Mouse (Mus musculus): Measurements from ENCODE around the gene Ranbp3. TPM values are rescaled to one million over a fixed set of nuclear protein-coding genes. Genes with fewer than 3 reads are reported as not detected.

Ranbp3 gene
- polyA plus RNA-seq, 1 experiment from 2014 or later = 105 TPM

GRCm38 (mm10) chr17:56761077-56761476, 88.0 kb downstream of the Ranbp3 start:
- H3K9me3 ChIP-seq = no peaks in the 10 kb centered on the region
- no peak for ATAC-seq (ENCODE audit: low FRiP score, low read depth)
- WGBS = 63% methylated on average over 3 of the region's 3 CpGs
- peaks cover 55% of the 10 kb centered on the region for H3K4me1 ChIP-seq
- H3K4me2 ChIP-seq (replicated peaks) = peak overlapping the region; percentile 75
- H3K9ac ChIP-seq = no peak overlapping the region
- no peaks in the 10 kb centered on the region for H3K36me3 ChIP-seq
- peaks cover 21% of the 10 kb centered on the region for H3K27me3 ChIP-seq
- no peak overlapping the region for H3K27ac ChIP-seq
- no peak overlapping the region for H3K4me3 ChIP-seq

Other genes with a start within 250 kb of the Ranbp3 start
- 100 and 106 TPM in 2 replicates for gene Ptprs, start 196.8 kb upstream of the Ranbp3 start, polyA plus RNA-seq (2015; fragmentation: Nextera tagmentation; extraction: Ambion mirVana)
- not detected in 2 replicates for gene Znrf4, start 160.9 kb upstream of the Ranbp3 start, polyA plus RNA-seq (2015; fragmentation: Nextera tagmentation; extraction: Ambion mirVana)
- gene Gm20219, start 118.9 kb upstream of the Ranbp3 start, polyA plus RNA-seq (2015; fragmentation: Nextera tagmentation; extraction: Ambion mirVana) = 2.5 and 2.6 TPM in 2 replicates
- gene Safb2, start 88.7 kb upstream of the Ranbp3 start, polyA plus RNA-seq (2015; fragmentation: Nextera tagmentation; extraction: Ambion mirVana) = 85.2 and 91.4 TPM in 2 replicates
- gene Safb, start 88.5 kb upstream of the Ranbp3 start, polyA plus RNA-seq (2015; fragmentation: Nextera tagmentation; extraction: Ambion mirVana) = 113 and 121 TPM in 2 replicates
- gene 2410015M20Rik, start 63.5 kb upstream of the Ranbp3 start, polyA plus RNA-seq (2015; fragmentation: Nextera tagmentation; extraction: Ambion mirVana) = 226 and 230 TPM in 2 replicates
- gene Rpl36, start 59.9 kb upstream of the Ranbp3 start, polyA plus RNA-seq (2015; fragmentation: Nextera tagmentation; extraction: Ambion mirVana) = 1,714 and 1,755 TPM in 2 replicates
- 50.7 and 53.2 TPM in 2 replicates for gene Lonp1, start 46.4 kb upstream of the Ranbp3 start, polyA plus RNA-seq (2015; fragmentation: Nextera tagmentation; extraction: Ambion mirVana)
- 0.54 and 0.92 TPM in 2 replicates for gene Catsperd, start 45.2 kb upstream of the Ranbp3 start, polyA plus RNA-seq (2015; fragmentation: Nextera tagmentation; extraction: Ambion mirVana)
- gene Ndufa11, start 44.5 kb downstream of the Ranbp3 start, polyA plus RNA-seq (2015; fragmentation: Nextera tagmentation; extraction: Ambion mirVana) = 431 and 434 TPM in 2 replicates
- gene Vmac, start 44.7 kb downstream of the Ranbp3 start, polyA plus RNA-seq (2015; fragmentation: Nextera tagmentation; extraction: Ambion mirVana) = 20.2 and 21.3 TPM in 2 replicates
- gene Nrtn, start 84.2 kb downstream of the Ranbp3 start, polyA plus RNA-seq (2015; fragmentation: Nextera tagmentation; extraction: Ambion mirVana) = 14.1 TPM in 2 replicates
- 47.7 and 50.5 TPM in 2 replicates for gene Dus3l, start 91.5 kb downstream of the Ranbp3 start, polyA plus RNA-seq (2015; fragmentation: Nextera tagmentation; extraction: Ambion mirVana)
- 1.4 and 1.5 TPM in 2 replicates for gene Prr22, start 97.0 kb downstream of the Ranbp3 start, polyA plus RNA-seq (2015; fragmentation: Nextera tagmentation; extraction: Ambion mirVana)
- gene Rfx2, start 157.7 kb downstream of the Ranbp3 start, polyA plus RNA-seq (2015; fragmentation: Nextera tagmentation; extraction: Ambion mirVana) = 4.5 and 4.9 TPM in 2 replicates
- not detected in 2 replicates for gene Acsbg2, start 201.2 kb downstream of the Ranbp3 start, polyA plus RNA-seq (2015; fragmentation: Nextera tagmentation; extraction: Ambion mirVana)
- gene 1700061G19Rik, start 202.2 kb downstream of the Ranbp3 start, polyA plus RNA-seq (2015; fragmentation: Nextera tagmentation; extraction: Ambion mirVana) = 0.29 and 0.47 TPM in 2 replicates